Mouse (Mus musculus): ENCODE results near the gene Fth1. TPM values are rescaled to one million over a fixed set of nuclear protein-coding genes. Genes with fewer than 3 reads are reported as not detected.

Gene Fth1
- total RNA-seq, 2 experiments from 2014 or later, result 2,034 to 2,074 TPM

DNA sequence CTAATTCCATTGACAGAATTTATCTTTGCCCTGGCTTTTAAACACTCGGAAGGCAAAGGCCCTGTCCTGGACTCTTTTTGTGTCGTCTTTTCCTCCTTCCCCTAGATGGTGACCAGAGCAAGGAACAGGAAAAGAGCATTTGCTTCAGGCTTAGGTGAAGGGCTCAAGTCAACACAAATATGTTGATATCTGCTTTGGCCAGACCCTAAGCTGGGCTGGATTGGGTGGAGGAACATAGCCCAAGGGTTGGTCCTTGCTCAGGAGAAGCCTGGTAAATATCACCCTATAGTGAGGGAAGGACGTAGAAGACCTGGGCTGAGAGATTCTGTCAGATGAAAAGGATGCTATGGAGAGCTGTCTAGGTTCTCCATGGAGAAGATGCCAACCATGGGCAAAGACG, 35.8 kb downstream of the Fth1 start:
- no peak for DNase-seq
- intact Hi-C loops (cut with DNase I), result no loop called here

DNA sequence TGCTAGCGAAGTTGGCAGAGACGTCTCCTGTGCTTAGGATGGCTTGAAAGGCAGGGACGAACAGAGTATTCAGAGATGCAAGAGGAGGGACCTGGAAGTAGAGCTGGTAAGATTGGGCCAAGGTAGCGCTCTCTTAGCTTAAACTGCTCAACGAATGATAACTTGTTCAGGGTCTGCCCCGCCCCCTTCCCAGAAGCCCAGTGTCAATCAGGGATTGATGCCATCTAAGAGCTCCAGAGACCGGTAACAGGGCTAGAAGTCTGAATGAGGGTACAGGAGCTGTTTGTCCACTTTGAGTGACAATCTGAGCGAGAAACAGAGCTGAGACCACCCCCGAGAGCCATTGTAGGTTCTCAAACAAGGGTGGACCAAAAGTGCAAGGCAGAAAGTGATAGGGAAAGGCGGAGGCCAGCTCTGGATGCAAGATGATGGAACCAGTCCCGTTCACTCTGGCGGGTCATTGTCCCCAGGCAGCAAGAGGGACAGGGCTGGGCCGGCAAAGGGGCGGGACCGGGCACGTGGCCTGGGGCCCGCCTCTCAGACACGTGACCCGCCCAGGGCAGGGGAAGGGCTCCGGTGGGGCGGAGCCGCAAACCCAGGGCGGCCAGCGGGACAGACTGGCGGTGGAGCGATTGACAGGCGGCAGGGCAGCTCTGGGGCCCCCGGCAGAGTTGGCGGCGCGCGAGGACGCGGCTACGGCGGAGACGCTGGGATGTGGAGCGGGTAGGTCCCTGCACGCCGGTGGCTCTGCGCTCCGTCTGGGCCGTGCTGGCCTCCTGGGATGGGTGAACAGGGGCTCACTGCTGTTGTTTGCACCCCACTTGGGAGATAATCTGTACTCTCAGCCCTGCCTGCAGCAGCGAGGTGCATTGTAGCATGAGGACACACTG, 37.5 kb downstream of the Fth1 start:
- peak; percentile 96 to 97 for DNase-seq
- intact Hi-C loops (cut with DNase I), result no loop called here

DNA sequence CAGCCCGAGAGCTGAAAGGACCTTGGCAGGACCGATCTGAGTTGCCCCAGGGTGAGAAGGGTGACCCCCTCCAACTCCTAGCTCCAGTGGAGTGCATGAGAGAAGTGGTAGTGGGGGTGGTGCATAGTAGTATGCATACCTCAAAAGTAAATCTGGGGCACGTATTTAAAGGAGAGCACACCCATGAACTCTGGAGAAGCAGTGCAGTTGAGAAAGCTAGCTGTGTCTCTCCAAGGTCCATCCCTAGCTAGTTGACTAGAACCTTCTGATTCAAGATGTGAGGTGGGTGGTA, 38.1 kb downstream of the Fth1 start:
- intact Hi-C loops (cut with DNase I), result no loop called here
- DNase-seq, result no peak

DNA sequence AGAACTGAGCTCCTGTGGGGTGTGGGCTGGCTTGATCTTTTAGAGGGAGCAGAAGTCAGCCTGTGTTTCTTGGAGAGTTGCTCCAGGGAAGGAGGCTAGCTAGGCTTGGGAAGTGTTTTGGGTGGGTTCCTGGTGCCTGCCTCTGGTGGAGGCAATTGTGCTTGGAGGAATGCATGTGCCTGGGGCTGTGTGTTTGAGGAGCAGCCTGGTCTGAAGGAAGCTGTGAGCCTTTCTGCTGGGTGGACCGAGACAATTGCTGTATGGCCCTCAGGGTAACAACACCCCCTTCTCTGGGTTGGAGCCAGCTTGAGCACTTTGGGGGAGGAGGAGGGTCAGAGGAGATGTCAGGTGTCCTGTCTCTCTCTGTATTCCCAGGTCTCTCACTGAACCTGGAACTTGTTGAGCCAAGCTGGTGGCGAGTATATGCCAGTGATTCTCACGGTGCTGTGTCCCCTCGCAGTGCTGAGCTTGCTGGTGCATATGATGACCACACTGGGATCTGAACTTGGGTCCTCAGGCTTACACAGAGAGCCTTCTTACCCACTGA, 38.9 kb downstream of the Fth1 start:
- DNase-seq, result no peak
- intact Hi-C loops (cut with DNase I), result no loop called here

DNA sequence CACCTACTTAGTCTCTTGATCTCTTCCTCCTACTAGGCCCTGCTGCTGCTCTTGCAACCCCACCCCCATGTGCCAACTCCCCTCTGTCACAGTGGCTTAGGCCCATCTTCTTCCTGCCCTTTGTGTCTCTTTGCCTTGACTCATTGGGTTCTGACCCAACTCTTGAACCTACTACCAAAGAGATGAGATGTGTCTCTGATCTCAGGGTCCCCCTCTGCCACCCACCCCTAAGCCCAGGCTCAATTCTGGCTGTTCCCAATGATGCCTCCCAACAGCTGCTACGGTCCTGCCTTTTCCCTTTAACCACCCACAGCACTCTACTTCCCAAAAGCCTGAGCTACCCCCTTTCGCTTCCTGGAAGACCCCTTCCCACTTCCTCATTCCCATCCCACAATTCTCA, 41.6 kb downstream of the Fth1 start:
- no peak for DNase-seq
- intact Hi-C loops (cut with DNase I), result no loop called here

DNA sequence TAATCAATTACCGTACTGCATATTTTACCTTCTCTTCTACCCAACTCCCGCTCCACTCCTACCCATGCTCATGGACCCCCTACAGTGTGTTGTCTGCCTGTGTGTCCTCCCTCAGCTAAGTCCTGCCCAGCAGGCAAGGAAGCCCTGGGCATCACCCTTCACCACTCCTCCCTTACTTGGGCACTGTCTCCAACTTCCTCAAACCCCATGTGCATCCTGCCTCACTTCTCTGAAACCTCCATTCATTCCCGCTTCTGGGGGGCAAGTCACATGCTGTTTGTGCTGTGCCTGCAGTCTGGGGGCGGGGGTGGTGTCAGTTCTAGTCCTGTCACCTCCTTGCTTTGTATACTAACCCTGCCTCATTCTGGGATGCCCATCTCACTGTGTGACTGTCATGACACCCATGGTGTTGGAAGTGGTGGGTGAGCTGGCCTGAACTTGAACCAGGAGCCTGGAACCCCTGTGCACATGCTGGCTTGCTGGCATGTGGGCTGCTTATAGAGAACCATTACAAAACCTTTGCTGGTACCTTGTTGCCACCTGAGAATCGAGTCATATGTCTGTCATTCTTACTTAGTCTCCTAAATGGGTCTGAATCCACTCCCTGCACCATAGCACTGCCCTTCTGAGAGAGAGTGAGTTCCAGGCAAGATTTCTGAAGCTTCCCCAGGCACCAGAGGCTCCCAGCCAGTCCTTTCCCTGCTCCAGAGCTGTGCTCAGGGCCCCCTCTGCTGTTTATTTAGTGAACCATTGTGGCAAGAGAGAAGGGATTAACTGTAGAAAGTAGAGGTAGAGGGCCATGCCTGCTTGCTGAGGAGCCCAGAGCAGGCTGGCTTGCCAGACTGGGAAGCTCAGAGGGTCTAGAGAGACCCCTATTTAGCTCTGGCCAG, 42.3 kb downstream of the Fth1 start:
- DNase-seq, result peak; percentile 54 to 68

DNA sequence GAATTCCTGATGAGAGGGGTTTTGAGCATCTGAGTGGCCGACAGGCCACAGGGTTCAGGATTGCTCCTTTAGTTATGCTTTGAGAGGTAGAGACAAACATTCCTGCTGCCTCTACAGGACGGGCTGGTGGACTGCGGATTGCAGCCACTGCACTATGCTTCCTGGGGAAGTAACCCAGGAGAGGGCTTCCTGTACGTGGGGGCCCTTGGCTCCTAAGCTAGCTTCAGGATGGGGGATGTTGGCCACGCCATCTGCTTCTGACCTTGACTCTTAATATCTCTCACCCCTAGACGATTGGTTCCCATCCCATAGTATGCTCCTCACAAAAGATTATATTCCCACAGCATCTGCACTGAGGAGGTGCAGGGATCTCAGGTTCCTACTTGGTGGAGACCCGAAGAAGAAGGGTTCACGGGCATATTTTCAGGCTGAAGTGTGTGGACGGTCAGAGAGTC, 42.9 kb downstream of the Fth1 start:
- intact Hi-C loops (cut with DNase I), result no loop called here
- no peak for DNase-seq

More for the DNA sequence above, 42.3 kb downstream of the Fth1 start:
- intact Hi-C loops (cut with DNase I), result no loop called here

DNA sequence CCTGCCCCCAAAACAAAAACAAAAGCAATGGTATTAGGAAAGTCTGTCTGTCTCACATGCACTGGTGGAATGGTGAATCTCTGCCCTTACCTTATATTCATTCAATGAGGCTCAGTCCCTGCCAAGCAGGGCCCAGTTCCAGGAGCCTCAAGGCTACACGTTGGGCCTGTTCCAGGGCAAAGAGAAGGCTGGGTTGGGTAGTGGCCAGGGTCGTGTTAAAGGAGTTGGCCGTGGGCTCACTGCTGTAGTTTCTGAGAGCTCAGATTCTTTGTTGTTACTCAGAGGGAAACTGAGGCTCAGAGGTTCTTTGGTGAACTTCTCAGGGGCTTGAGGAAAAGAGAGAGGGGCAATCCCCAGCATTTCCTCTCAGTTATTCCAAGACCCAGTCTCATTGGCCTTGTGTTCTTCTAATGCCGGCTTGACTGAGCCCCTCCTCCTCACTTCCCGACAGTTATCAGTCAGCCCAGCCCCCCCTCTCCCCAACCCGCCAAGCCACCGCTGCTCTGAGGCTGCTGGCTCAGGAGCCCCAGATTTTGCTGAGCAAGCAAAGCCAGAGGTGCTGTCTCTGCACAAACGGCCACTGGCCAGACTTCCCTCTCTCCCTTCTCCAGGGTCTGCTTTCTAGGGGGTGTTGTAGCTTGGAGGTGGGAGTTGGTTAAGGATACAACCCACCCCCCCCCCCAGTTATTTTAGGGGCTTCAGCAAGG, 44.9 kb downstream of the Fth1 start:
- intact Hi-C loops (cut with DNase I), result no loop called here
- DNase-seq, result peak; percentile 65 to 72

DNA sequence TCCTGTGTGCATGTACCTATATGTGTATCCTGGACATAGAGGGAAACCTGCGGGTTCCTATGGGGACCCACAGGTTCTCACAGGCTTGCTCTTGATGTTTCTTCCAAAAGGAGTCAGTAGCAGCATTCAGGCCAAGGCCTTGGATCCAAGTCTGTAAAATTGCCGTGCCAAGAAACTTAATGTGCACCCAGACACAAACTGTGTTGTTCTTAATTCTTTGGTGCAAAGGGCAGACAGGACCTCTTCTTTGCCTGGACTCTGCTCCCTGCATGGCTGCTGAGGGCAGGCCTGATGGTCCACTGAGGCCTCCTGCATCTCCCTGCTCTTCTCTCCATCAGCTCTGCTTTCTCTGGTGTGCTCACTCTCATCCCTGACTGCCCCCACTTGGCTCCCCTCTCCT, 49.3 kb downstream of the Fth1 start:
- intact Hi-C loops (cut with DNase I), result loop anchor here (5.0 kb wide), 1 partner anchor 112 kb away; no protein-coding TSS in a partner anchor
- no peak for DNase-seq

DNA sequence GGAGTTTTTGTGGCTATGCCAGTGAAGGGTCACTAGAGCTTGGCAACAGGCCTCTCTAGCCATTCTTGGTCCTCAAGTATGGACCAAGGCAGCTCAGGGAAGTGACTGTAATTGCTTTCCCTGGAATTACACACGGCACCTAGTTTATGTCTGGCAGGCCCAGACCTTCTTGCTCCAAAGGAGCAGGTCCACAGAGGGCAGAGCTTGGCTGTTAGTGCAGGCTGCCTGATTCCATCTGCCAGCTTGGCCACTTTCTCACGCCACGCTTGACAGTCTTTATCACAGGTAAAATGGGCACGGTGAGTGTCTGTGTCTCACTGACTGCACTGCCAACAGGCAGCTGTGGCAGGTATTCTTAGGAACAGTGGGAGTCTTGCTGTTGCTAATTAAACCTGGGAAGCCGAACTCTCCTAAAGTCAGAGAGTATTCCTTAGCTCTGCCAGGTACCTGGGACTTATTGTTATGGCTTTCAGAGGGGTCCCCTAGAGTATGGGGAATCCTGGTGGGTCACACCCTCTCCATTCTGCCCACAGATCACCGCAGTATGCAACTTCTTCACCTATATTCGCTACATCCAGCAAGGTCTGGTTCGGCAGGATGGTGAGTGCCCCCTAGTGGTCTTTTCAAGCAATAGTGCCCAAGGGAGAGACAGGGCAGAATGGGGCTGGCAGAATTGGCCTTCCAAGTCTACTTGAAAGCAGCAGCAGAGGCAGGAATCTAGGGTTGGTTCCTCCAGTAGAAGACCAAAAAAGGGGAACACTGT, 53.0 kb downstream of the Fth1 start:
- DNase-seq, result peak; percentile 52 to 60
- intact Hi-C loops (cut with DNase I), result loop anchor here (5.0 kb wide), 1 partner anchor 116 kb away; no protein-coding TSS in a partner anchor

DNA sequence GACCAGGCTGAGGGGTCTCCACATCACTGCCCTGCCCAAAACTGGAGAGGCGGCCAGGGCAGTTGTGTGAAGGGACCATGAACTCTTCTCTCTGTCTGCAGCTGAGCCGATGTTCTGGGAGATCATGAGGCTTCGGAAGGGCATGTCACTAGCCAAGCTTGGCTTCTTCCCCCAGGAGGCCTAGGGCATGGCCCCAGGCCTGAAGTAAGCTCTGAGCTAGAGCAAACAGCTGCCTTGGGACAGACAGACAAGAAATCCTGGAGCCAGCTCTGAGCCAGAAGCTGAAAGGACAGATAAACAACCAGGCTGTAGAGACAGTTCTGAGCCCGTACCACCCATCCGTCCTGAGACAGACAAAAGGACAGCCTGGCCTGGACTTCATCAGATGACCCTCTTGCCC, 54.0 kb downstream of the Fth1 start:
- no peak for DNase-seq
- intact Hi-C loops (cut with DNase I), result loop anchor here (1.0 to 5.0 kb wide), 2 partner anchors 34 to 117 kb away; no protein-coding TSS in a partner anchor

Other genes starting within 250 kb of the Fth1 start
- gene Scgb2a2, start 133.0 kb upstream of the Fth1 start, total RNA-seq (2021), result not detected
- 10 to 100 TPM in 1 of 2 experiments, 1 to 10 TPM in 1; 9.5 to 17.1 TPM for gene Incenp, start 81.0 kb upstream of the Fth1 start, total RNA-seq (2021)
- gene Best1, start 21.0 kb downstream of the Fth1 start, total RNA-seq (2021), result under 1 TPM; 0.17 to 0.29 TPM
- gene Rab3il1, start 21.1 kb downstream of the Fth1 start, total RNA-seq (2021), result 1 to 10 TPM; 9.7 to 9.9 TPM
- gene Fads3, start 61.0 kb downstream of the Fth1 start, total RNA-seq (2021), result 10 to 100 TPM; 33.0 to 36.3 TPM
- 1 to 10 TPM; 7.8 to 9.8 TPM for gene Fads2, start 121.1 kb downstream of the Fth1 start, total RNA-seq (2021)
- gene Fads1, start 202.3 kb downstream of the Fth1 start, total RNA-seq (2021), result 10 to 100 TPM; 23.4 to 23.5 TPM
- gene Tmem258, start 223.4 kb downstream of the Fth1 start, total RNA-seq (2021), result 100 to 1,000 TPM; 149 to 153 TPM
- 1 to 10 TPM; 5.4 to 8.1 TPM for gene Fen1, start 223.6 kb downstream of the Fth1 start, total RNA-seq (2021)